Mouse (Mus musculus): ENCODE data around the gene Ptges3.

Gene Ptges3

GRCm38 (mm10) chr10:128092506-128093495, 34.0 kb downstream of the Ptges3 start:
- peak; percentile 74 to 78 for DNase-seq (ENCODE audit: low spot score in 2 of 2)

DNA sequence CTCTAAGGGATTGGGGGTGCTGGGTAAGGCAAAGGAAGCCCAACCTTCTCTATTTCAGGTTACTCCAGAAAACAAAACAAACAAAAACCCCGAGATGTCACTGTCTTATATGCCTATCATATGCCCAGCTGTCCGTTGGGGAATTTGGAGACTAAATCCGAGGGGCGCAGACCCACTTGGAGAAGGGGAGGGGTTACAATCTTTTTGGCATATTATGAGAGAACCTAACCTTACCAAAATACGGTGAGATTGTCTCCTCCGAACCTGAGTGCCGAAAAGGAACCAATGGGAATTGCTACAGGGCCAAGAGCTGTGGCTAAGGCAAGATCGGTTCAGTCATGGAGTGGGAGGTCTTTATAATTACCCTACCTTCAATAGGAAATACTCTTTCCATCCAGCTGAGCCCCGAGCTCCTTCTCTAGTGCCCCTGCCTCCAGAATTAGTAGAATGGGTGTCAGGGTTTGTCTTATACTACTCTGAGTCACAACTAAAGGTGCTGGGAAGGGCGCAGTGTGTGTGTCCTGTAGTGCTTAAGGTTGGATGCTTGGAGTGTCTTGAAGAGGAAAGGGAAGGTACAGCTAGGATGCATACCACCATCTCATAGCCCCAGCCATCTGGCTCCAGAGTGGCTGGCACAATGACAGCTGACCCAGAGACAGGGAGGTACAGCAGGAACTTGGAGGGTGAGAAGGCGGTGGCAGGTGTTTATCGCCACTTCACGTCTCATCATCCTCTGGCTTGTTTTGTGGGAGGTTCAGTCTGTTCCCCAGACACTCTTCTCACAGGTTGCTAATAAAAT, 34.9 kb downstream of the Ptges3 start:
- no peak for DNase-seq (ENCODE audit: low spot score in 2 of 2)

DNA sequence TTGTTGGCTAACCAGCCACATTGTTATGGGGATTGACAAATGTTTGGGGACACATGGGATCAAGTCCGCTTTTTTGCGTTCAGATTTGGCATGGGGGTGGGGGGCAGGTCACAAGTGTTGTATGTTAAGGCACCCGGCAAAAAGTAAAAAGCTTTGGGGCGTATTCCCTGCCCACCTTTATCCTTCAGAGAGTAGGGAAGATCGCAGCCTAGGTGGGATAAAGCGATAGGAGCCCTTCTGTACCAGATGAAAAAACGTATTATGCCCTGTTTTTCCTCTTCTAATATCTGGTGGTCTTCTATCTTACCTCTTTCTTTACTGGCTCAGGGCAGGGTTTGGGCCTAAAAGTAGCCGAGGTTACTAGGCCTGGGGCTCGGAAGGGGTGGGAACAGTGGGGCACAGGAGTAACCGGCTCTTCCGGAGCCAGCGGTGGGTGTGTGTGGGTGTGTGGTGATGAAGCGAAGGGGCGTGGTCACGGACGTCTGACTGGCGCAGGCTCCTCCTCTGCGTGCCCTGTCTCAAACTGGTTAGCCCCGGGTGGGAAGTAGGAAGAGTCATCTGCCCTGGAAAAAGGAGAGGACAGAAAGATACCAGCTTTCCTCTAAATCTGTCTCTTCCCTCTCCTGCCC, 35.7 kb downstream of the Ptges3 start:
- peak; percentile 76 to 82 for DNase-seq (ENCODE audit: low spot score in 2 of 2)

DNA sequence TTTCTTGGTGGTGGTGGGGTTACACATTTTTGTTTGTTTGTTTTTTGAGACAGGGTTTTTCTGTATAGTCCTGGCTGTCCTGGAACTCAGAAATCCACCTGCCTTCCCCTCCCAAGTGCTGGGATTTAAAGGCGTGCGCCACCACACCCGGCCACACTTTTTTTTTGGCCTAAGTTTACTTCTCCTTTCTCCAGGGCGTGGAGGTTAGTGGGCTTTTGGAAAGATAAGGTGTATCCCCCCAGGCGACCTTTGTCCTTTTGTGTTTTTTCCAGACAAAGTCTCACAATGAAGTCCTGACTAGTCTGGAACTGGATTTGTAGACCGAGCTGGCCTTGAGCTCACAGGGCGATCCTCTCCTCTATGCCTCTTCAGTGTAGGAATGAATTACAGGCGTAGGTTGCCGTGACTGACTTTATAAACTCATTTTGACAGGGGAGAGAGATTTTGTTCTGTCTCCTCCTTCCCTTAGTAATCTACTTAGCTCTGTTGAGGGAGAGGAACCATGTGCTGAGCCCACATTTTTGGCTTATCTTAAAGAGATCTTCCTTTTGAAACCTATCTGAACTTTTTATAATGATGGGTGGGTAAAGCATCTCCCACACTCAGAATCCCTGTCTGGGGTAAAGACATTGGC, 36.4 kb downstream of the Ptges3 start:
- DNase-seq (ENCODE audit: low spot score in 2 of 2): no peak

- no peak for DNase-seq (ENCODE audit: low spot score in 2 of 2)
Observed at GRCm38 (mm10) chr10:128096313-128096692, 37.5 kb downstream of the Ptges3 start.

GRCm38 (mm10) chr10:128096693-128097586, 38.2 kb downstream of the Ptges3 start:
- DNase-seq (ENCODE audit: low spot score in 2 of 2): peak; percentile 81 to 86

DNA sequence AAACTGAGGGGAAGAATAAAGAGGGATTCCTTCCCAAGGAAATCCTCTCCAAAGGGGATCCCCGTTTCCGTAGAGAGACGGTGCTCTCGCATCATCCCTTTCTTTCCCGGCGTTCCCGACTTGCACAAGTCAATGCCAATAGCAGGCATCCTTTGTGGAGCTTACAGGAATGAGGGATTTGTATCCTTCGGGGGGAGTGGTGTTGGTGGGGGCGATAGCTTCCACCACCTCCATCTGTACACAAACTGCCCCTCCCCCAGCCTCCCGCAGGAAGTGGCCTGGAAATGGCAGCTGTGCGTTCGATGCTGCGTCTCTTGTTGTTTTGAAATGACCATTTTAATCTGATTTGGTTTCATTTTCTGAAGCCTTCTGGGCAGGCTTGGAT, 38.8 kb downstream of the Ptges3 start:
- peak in 1 of 2 experiments; percentile 31 for DNase-seq (ENCODE audit: low spot score in 2 of 2)

- DNase-seq (ENCODE audit: low spot score in 2 of 2): no peak
Observed at GRCm38 (mm10) chr10:128110103-128110761, 51.5 kb downstream of the Ptges3 start.

DNA sequence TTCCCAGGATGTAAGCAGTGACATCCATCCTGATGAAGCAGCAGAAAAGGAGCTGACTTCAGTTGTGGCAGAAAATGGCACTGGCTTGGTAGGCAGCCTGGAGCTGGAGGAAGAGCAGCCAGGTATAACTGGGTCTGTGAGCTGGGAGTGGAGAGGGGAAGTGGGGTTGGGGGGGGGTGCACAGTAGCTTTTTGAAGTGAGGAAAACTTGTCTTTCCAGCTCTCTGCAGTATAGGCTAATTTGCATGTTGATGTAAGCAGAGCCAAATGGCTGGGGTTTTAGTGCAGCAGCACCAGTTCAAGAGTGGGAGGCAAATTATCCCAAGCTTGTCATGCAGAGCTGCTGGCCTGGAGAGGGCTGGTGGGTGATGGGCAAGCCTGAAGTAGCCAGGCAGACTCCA, 52.5 kb downstream of the Ptges3 start:
- no peak for DNase-seq (ENCODE audit: low spot score in 2 of 2)

GRCm38 (mm10) chr10:128123833-128124232, 65.1 kb downstream of the Ptges3 start:
- DNase-seq (ENCODE audit: low spot score in 2 of 2): no peak

GRCm38 (mm10) chr10:128124831-128125230, 66.1 kb downstream of the Ptges3 start:
- no peak for DNase-seq (ENCODE audit: low spot score in 2 of 2)

GRCm38 (mm10) chr10:128125951-128126350, 67.2 kb downstream of the Ptges3 start:
- DNase-seq (ENCODE audit: low spot score in 2 of 2): no peak

All from urinary bladder, postnatal 4 days (tissue).